Mouse (Mus musculus) ES-Bruce4 (cell line): ENCODE results near the gene Ksr2.

ENCODE experiments used
- CTCF ChIP-seq: IDR thresholded peaks from one replicate; pipeline ENCODE4 v1.8.1; 2011; ENCODE audit warnings: low read depth, low read length
- POLR2A ChIP-seq: IDR thresholded peaks from one replicate; pipeline ENCODE4 v1.8.1; 2011; ENCODE audit warnings: low read length; ENCODE audit not compliant: insufficient read depth

- TF ChIP-seq CTCF = no peak
- TF ChIP-seq POLR2A = no peak
Observed at GRCm38 (mm10) chr5:117659596-117659995, 245.8 kb downstream of the Ksr2 start.
